Mouse (Mus musculus) stomach, embryonic 16.5 days (tissue): Measurements from ENCODE around the gene Krtap5-1. TPM values are rescaled to one million over a fixed set of nuclear protein-coding genes. Genes with fewer than 3 reads are reported as not detected.

ENCODE experiments used
- polyA plus RNA-seq: library from polyadenylated mRNA; unstranded; fragments of >200 nt; fragmentation: Nextera tagmentation; extraction: Ambion mirVana; gene quantifications from 2 replicates; pipeline ENCODE4 v1.2.1, GENCODE M21; 2015

Krtap5-1 gene
- polyA plus RNA-seq, 1 experiment from 2014 or later: not detected

Other genes starting within 250 kb of the Krtap5-1 start
- 73.9 and 75.9 TPM in 2 replicates for gene Mob2, start 236.1 kb downstream of the Krtap5-1 start, polyA plus RNA-seq
- gene Dusp8, start 201.3 kb downstream of the Krtap5-1 start, polyA plus RNA-seq: 6.4 TPM in 2 replicates
- not detected in 2 replicates for gene Gm45618, start 176.4 kb downstream of the Krtap5-1 start, polyA plus RNA-seq
- gene Gm39115, start 161.1 kb downstream of the Krtap5-1 start, polyA plus RNA-seq: not detected in 2 replicates
- gene Gm45337, start 152.5 kb downstream of the Krtap5-1 start, polyA plus RNA-seq: not detected in 2 replicates
- not detected in 2 replicates for gene Gm29735, start 140.0 kb downstream of the Krtap5-1 start, polyA plus RNA-seq
- gene Gm4553, start 131.4 kb downstream of the Krtap5-1 start, polyA plus RNA-seq: not detected in 2 replicates
- gene Krtap5-2, start 121.1 kb downstream of the Krtap5-1 start, polyA plus RNA-seq: not detected in 2 replicates
- gene Gm10153, start 106.7 kb downstream of the Krtap5-1 start, polyA plus RNA-seq: not detected in 2 replicates
- gene Krtap5-3, start 95.8 kb downstream of the Krtap5-1 start, polyA plus RNA-seq: not detected in 2 replicates
- not detected in 2 replicates for gene Gm7579, start 85.3 kb downstream of the Krtap5-1 start, polyA plus RNA-seq
- not detected in 2 replicates for gene Krtap5-5, start 67.1 kb downstream of the Krtap5-1 start, polyA plus RNA-seq
- gene Gm40460, start 56.0 kb downstream of the Krtap5-1 start, polyA plus RNA-seq: not detected in 2 replicates
- not detected in 2 replicates for gene Gm2431, start 38.8 kb downstream of the Krtap5-1 start, polyA plus RNA-seq
- not detected in 2 replicates for gene Gm4559, start 22.8 kb downstream of the Krtap5-1 start, polyA plus RNA-seq
- gene Krtap5-4, start 6.4 kb upstream of the Krtap5-1 start, polyA plus RNA-seq: not detected in 2 replicates
- gene Ifitm10, start 76.6 kb upstream of the Krtap5-1 start, polyA plus RNA-seq: 3.7 and 5.2 TPM in 2 replicates
- gene Gm49369, start 85.5 kb upstream of the Krtap5-1 start, polyA plus RNA-seq: 0.96 TPM in 1 of 2 replicates, not detected in the other
- 451 and 599 TPM in 2 replicates for gene Ctsd, start 90.9 kb upstream of the Krtap5-1 start, polyA plus RNA-seq
- gene Syt8, start 137.7 kb upstream of the Krtap5-1 start, polyA plus RNA-seq: 31.1 and 50.1 TPM in 2 replicates
- gene Tnni2, start 144.7 kb upstream of the Krtap5-1 start, polyA plus RNA-seq: 20.2 and 217 TPM in 2 replicates
- gene Lsp1, start 163.7 kb upstream of the Krtap5-1 start, polyA plus RNA-seq: 216 and 235 TPM in 2 replicates
- 12.0 and 208 TPM in 2 replicates for gene Tnnt3, start 201.7 kb upstream of the Krtap5-1 start, polyA plus RNA-seq
- gene Mrpl23, start 235.6 kb upstream of the Krtap5-1 start, polyA plus RNA-seq: 16.2 and 30.7 TPM in 2 replicates